Mouse (Mus musculus) cerebellum, postnatal 4 days (tissue): ENCODE measurements around the gene Ric8a.
"Not testable (repeated sequence)": the region's sequence is repeated elsewhere in the genome, so short reads cannot be mapped to it uniquely, and the experiment has no call there.

Experiments used
- DNase-seq, 2 experiments: peaks; one replicate each; pipeline ENCODE4 v3.0.0; 2022; ENCODE audit warnings: low spot score in 2 of 2, mixed read lengths in 1 of 2

The Ric8a gene

DNA sequence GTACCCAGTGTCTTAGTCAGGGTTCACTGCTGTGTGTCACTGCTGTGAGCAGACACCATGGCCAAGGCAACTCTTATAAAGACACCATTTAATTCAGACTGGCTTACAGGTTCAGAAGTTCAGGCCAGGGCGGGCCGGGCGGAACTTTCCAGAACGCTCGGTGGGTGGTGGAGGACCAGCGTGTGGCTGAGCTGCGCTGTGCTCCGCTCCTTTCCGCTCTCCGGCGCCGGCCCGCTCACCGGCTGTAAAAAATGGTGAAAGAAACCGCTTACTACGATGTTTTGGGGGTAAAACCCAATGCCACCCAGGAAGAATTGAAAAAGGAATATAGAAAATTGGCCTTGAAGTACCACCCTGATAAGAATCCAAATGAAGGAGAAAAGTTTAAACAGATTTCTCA, 33.9 kb downstream of the Ric8a start:
- not testable (repeated sequence) for DNase-seq

DNA sequence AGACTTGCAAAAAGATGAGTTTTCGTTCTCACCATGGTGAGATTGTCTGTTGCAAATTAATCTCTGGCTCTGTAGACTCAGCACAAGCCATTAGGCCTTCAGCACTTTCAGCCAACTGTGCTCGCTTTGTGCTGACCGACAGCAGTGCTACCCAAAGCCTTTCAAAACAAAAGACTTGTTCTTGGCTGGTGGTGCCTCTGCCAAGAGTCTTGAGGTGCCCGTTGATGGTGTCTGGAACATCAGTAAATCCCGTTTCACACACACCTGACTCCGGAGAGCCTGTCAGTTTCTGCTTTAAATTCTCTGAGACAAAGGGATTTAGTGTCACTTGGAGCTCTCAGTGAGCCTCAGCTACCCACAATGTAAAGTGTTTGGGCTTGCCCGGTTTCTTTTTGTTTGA, 37.3 kb downstream of the Ric8a start:
- no peak for DNase-seq

- DNase-seq = no peak
Measured at GRCm38 (mm10) chr7:140894611-140895010, 37.9 kb downstream of the Ric8a start.

- DNase-seq = no peak
Measured at GRCm38 (mm10) chr7:140897863-140898262, 41.1 kb downstream of the Ric8a start.

DNA sequence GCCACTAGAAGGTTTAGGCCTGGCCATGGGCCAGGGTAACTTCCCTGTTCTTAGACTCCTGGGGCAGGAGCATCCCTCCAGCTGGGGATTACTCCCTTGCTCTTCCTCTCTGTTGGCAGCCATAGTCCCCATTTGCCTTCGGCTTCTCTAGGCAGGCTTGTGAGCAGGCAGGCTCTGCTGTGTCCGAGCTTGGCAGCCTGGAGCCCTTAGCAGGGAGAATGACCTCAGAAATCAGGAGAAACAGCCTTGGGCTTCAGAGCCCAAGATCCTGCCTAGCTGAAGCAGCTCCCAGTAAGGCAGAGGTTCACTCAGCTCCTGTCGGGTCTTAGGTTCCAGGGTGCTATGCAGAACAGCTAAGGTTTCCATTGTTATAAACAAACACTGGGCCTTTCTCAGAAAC, 42.4 kb downstream of the Ric8a start:
- no peak for DNase-seq

DNA sequence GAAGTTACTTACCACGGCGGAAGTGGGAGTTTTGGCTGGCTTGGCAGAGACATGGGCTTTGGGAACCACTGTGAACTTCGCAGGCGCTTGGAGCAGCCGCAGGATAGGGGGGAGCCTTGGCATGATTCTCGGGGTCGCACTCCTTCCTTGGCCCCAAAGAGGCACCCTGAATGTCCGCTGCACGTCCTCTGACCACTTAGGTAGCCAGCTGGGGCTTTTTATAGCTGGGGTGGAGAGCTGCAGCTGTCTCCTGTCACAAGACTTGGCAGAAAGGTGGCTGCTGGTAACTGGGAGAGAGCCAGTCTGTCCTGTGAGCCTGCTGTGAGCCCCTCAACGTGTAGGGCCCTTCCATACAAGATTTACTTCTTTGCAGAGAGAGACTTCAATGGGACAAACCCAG, 43.5 kb downstream of the Ric8a start, which contains the start of gene Cox8b:
Gene Cox8b (minus strand): TSS at position 227 of the 400 bp plus-strand sequence.
- no peak for DNase-seq

DNA sequence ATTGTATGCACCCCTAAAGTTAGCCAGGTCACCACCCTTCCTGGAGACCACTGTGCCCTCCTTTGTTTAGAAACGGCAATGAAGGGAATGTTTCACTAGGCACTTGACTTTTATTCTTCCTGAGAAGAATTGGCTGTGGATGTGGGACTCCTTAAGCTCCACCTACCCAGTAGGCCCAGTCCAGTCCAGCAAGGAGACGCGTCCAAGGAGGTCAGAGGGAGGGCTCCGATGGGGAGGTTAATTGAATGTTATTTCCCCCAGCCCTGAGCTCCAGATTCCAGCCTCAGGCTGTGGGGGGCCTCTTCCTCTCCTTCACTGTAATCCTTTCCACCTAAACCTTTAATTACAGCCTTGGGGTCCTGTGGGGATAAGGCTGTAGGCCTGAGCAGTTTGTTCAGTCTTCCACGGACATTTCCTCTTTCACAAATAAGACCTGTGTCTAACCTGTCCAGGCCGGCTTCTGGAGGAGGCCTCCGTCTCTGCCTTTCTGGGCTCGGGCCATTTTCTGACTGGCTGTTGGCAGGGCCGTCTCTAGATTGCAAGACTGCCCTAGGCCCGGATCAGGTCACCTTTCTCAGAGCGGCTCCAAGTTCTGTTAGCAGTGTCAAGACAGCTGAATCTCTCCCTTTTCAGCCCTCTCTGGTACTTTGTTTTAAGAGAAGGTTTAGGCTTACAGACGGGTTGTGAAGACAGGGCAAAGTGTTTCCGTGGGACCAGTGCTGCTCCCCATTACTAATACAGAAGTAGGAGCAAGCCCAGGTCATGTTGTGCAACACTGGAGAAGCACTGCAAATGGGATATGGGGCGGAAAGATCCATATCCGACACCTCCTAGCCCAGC, 45.5 kb downstream of the Ric8a start:
- DNase-seq = no peak

GRCm38 (mm10) chr7:140903212-140903611, 46.5 kb downstream of the Ric8a start:
- peak; percentile 75 to 87 for DNase-seq

DNA sequence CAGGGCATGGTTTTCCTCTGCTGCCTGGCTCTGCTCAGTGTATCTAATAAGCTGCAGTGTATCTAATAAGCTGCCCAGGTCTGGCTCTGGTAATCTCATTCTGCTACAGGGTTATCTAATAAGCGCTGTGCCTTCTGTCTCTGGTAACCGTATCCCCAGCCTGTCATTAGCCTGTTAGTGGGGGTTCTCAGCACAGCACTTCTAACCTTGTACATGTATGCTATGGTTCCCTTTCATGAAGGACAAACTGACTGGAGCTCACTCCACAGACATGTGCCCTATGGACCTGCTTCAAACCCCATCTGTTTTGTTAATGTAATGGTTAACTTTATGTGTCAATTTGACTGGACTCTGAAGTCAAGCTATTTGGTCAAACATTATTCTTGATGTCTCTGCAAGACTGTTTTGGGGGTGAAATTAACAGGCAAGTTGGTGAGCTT, 48.9 kb downstream of the Ric8a start:
- no peak for DNase-seq

- no peak for DNase-seq
Measured at GRCm38 (mm10) chr7:140907131-140907530, 50.4 kb downstream of the Ric8a start.

DNA sequence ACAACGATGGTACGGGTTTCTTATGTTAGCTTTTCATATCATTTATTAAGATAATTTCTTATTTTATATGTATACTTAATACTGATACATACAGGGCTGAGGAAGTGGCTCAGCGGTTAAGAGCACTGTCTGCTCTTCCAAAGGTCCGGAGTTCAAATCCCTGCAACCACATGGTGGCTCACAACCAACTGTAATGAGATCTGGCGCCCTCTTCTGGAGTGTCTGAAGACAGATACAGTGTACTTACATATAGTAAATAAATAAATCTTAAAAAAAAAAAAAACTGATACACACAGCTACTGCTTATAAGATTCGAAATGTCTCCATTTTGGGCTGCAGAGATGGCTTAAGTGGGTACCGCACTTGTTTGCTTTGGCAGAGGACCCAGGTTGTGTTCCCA, 50.9 kb downstream of the Ric8a start:
- no peak for DNase-seq

DNA sequence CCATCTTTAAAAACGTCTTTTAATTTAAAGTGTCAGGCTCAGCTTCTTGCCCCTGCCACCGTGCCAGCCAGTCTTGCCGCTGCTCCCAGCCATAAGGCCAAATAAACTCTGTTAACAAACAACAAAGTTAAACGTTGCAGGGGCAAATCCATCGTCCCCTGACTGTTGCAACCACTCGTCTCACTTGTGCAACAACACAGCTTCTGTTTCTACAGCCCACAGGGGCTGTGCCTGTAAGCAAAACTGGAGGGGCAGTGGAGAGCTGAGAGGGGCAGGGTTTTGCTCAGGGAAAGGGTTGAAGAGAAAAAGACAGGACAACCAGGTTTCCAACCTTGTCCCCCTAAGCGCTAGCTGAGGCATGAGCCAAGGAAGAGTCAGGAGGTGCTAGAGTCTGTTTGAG, 51.4 kb downstream of the Ric8a start:
- DNase-seq = no peak

GRCm38 (mm10) chr7:140908634-140909107, 51.9 kb downstream of the Ric8a start:
- peak; percentile 50 to 76 for DNase-seq

- no peak for DNase-seq
Measured at GRCm38 (mm10) chr7:140912293-140912692, 55.5 kb downstream of the Ric8a start.

GRCm38 (mm10) chr7:140912846-140913482, 56.2 kb downstream of the Ric8a start:
- no peak for DNase-seq
